Mouse (Mus musculus) layer of hippocampus, adult 2 months (tissue): ENCODE data around the gene Pecr. TPM values are rescaled to one million over a fixed set of nuclear protein-coding genes. Genes with fewer than 3 reads are reported as not detected.
"Not testable (repeated sequence)": the region's sequence is repeated elsewhere in the genome, so short reads cannot be mapped to it uniquely, and the experiment has no call there.

ENCODE experiments used
- DNase-seq, 2 experiments: peaks; one replicate each; pipeline ENCODE4 v3.0.0; 2022; ENCODE audit warnings: low spot score in 2 of 2
- H3K27ac ChIP-seq: fragments of 200-600 bp; 2 replicates; pipeline ENCODE4 v1.8.1; 2022
- H3K4me3 ChIP-seq: fragments of 200-600 bp; 2 replicates; pipeline ENCODE4 v1.8.1; 2022; ENCODE audit warnings: mild to moderate bottlenecking
- CTCF ChIP-seq: fragments of 200-600 bp; conservative IDR thresholded peaks from 2 replicates; pipeline ENCODE4 v1.8.1; 2022; ENCODE audit warnings: antibody characterized with exemption, mild to moderate bottlenecking, moderate library complexity
- total RNA-seq, 2 experiments: library from RNA; stranded (reverse); gene quantifications; 2 replicates each; pipeline ENCODE4 v1.2.3; 2021

The Pecr gene
- total RNA-seq, 2 experiments from 2014 or later = 5.4 to 6.7 TPM

DNA sequence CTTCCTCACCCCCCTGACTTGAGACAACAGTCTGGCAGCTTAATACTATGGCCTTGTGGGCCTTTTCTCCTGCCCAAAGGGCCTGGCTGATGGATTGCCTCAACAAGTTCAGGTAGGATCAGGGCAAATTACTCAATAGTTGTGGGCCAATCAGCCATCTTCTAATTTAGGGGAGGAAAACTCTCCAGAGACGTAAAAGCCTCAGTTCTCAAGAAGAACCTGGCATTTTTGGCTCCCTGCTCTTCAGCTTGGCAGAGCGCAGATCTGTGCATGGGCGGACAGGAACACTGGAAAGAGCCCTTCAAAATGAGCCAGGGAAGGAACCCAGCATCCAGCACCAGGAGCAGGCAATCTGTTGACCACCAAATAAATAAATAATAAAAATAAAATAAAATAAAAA, 6.0 kb downstream of the Pecr start:
- no peak for TF ChIP-seq CTCF
- no peak for DNase-seq
- no peak overlapping the region for H3K4me3 ChIP-seq
- H3K27ac ChIP-seq = no peak overlapping the region

- DNase-seq = no peak
- H3K4me3 ChIP-seq = no peak overlapping the region
- no peak overlapping the region for H3K27ac ChIP-seq
- TF ChIP-seq CTCF = no peak
Measured at GRCm38 (mm10) chr1:72263099-72263498, 21.0 kb downstream of the Pecr start.

- TF ChIP-seq CTCF = no peak; the same call in 1 of the 2 replicates
- no peak for DNase-seq
- H3K27ac ChIP-seq = 0 out of 2 replicates have a peak overlapping the region, but pooled peaks have one; percentile 3
- H3K4me3 ChIP-seq = no peak overlapping the region
Measured at GRCm38 (mm10) chr1:72256381-72257256, 27.5 kb downstream of the Pecr start.

DNA sequence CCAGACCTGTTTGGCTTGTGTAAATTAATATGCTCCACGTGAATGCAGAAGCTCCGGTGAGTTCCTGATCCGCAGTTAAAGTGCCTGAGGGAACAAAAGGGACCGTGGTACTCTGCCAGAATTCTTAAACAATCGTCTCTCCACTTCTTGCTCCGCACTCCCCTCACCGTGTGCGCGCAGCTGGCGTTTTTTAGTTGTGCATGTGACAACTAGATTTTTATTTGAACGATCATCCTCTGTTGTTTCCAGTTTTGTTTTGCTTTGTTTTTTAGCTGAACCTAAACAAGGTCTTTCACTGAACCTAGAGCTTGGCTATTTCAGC, 28.3 kb downstream of the Pecr start:
- no peak for DNase-seq
- H3K4me3 ChIP-seq = peak overlapping the region; percentile 47
- H3K27ac ChIP-seq = peak overlapping the region; percentile 39; the same call in 1 of the 2 replicates
- TF ChIP-seq CTCF = no peak

DNA sequence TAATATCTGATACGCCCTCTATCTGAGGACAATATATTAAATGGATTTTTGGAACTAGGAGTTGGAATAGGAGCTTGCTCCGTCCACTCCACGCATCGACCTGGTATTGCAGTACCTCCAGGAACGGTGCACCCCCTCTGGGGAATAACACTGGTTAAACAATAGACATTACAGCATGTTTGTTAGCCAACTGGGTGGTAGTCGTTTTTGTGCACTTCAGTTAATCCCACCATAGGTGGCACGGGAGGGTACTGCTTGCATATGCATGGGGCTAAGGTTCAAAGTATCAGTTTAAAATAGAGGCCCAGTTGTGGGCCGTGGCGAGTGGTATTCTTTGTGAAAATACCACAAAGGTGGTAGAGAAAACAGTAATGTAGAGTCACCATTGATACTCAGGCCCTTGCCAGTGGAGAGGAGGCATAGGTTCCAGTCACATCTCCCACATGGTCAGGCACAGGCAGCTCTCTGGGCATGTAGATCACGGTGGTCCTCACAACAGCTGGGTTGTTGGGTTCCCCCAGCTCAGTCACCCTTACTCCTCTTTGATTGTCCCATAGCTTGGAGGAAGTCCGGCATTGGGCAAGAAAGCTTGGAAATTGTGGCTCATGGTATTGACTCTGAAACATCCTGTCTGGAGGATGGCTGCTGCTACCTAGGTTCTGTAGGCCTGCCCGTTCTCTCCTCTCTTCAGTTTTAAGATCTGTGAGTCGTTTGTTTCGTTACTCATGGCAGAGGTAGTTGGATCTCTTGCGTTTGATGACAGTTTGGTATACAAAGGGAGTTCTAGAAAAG, 28.9 kb downstream of the Pecr start:
- Histone ChIP-seq H3K4me3 (peak overlapping the region; percentile 47), H3K27ac (peak overlapping the region; percentile 92)
- peak; percentile 46 for TF ChIP-seq CTCF
- DNase-seq = peak; percentile 27 to 43

GRCm38 (mm10) chr1:72254545-72255061, 29.5 kb downstream of the Pecr start:
- DNase-seq = peak; percentile 76 to 83

DNA sequence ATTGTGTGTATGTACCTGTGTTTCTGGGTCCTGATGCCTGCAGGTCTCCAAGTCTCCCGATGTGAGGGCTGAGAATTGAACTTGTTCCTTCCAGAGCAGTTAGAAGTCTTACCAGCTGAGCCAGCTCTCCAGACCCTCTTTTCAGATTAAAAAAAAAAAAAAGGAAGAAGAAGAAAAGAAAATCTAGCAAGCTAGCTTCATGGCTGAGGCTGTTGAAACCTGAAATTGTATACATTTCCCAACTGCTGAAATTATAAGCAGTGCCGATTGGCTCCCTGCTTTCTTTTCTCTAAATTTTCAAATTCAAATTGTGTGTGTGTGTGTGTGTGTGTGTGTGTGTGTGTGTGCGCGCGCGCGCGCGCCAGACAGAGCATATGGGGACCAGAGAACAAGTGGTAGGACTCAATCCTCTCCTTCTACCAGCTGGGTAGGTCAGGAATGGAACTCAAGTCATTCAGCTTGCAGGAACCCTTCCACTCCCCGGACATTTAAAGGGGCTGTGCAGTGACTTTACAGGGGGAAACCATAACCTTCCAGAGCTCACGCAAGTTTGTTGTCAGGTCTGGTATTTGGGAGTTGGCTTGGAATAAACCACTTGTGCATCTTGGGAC, 30.1 kb downstream of the Pecr start:
- TF ChIP-seq CTCF = no peak
- DNase-seq = no peak
- H3K4me3 ChIP-seq = peak overlapping the region; percentile 47
- peak overlapping the region; percentile 92 for H3K27ac ChIP-seq

More at GRCm38 (mm10) chr1:72254545-72255061, 29.5 kb downstream of the Pecr start:
- peak overlapping the region; percentile 47 for H3K4me3 ChIP-seq
- H3K27ac ChIP-seq = peak overlapping the region; percentile 92
- no peak for TF ChIP-seq CTCF

DNA sequence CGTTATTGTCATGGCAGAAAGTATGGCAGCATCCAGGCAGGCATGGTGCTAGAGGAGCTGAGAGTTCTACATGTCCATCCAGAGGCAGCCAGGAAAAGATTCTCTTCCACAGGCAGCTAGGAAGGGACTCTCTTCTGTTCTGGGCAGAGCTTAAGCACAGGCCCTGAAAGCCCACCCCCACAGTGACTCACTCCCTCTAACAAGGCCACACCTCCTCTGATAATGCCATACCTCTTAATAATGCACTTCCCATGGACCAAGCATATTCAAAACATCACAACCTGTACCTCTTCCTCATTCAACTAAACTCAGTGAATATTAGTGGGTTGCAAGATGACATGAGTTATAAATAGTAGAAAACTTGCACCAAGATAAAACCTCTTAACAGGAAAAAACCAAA, 32.3 kb downstream of the Pecr start:
- Histone ChIP-seq H3K27ac (no peak overlapping the region), H3K4me3 (no peak overlapping the region)
- no peak for TF ChIP-seq CTCF
- no peak for DNase-seq

DNA sequence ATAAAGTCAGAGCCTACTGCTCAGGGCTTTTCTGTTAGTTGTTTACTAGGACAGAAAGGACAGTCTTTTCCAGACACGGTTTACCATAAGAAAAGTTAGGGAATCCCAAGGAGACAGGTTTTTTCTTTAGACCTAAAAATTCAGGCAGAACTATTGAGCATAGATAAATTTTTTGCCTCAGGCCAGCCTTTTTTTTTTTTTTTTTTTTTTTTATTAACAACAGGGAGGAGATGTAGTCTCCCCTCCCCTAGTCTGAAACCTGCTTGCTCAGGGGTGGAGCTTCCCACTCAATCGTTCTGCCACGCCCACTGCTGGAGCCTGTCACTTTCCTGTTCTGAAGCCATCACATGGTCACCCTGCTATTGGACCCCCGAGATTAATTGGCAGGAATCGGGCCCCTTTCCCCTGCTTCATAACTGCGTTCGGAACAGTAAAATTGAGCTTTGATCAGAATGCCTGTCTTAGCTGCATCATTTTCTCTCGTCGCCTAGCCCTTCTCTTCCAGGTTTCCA, 35.8 kb downstream of the Pecr start:
- not testable (repeated sequence) for DNase-seq, H3K4me3 ChIP-seq, H3K27ac ChIP-seq

DNA sequence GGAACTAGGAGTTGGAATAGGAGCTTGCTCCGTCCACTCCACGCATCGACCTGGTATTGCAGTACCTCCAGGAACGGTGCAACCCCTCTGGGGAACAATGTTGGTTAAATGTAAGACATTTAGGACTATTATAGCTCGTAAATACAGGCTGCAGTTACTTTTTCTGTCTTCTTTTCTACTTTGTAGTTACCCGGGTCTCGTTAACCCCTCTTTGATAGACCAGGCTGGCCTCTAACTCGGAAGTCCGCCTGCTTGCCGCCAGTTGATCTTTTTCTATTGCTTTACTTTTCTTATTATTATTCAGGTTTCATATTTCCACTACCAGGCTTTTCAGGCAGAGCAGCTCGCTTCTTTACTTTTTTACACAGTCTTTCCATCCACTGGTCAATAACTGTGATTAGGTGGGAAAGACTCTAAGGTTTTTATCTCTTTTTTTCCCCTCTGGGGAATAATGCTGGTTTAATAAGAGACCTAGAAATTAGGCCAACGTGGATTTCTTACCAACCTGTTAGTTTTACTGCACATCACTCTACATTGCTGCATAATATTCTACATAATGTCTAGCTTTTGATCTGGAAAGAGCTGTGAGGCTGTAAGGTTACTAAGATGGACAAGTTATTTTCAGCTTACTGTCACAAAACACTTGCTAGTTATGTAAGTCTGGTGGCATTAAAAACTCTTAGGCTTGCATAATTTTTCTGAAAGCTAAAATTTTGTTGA, 39.6 kb downstream of the Pecr start:
- no peak for TF ChIP-seq CTCF
- Histone ChIP-seq H3K4me3 (peak overlapping the region; percentile 67), H3K27ac (peak overlapping the region; percentile 98)
- no peak for DNase-seq

DNA sequence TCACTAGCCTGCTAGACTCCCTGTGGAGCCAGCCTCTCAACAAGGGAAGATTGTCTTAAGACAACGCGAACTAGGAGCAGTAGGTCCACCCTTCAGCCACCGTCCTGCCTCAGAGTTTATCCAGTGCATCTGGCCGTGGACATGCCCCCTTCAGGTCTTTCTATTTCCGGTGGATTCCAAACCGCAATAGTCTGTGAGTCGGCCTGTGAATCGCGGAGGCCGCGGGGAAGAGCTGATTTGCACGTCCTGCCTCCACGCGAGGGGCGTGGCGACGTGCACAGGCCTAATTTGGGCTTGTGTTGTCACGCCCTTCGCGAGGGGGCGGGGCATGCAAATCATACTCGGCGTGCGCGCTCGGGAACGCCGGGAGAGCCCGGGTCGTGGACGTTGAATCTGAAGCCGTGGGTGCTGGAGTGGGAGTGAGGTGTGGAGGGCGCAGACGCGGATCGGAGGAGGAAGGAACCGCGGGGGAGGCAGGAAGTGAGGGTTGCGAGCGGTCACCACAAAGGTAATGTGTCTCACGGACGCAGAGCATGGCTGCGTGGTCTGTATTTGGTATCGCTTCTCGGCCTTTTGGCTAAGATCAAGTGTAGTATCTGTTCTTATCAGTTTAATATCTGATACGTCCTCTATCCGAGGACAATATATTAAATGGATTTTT, 40.3 kb downstream of the Pecr start:
- 0 out of 2 replicates have a peak, but pooled peaks have one; percentile 12 for TF ChIP-seq CTCF
- Histone ChIP-seq H3K4me3 (peak overlapping the region; percentile 67), H3K27ac (peak overlapping the region; percentile 98)
- peak; percentile 94 for DNase-seq
